Comparison of ENCODE assay signal across 8 mouse cellular contexts in genomic region chr13:41746971-41747615, GRCm38 (mm10).
DNase-seq lines count a peak whose midpoint lies in the region; ATAC-seq and TF ChIP-seq lines count a peak whose summit lies in the region.

No protein-coding gene starts in this region.

- H3K4me2 ChIP-seq in neural tube, embryonic 15.5 days = no peak overlapping the region

- H3K27me3 ChIP-seq in neural tube, embryonic 15.5 days (replicated peaks) = no peaks in the 10 kb centered on the region

- no peak overlapping the region for H3K27ac ChIP-seq in layer of hippocampus, adult 2 months
- H3K27ac ChIP-seq in neural tube, embryonic 15.5 days (replicated peaks) = no peak overlapping the region

- no peak overlapping the region for H3K4me3 ChIP-seq in layer of hippocampus, adult 2 months
- H3K4me3 ChIP-seq in neural tube, embryonic 15.5 days (replicated peaks) = no peak overlapping the region

- H3K36me3 ChIP-seq in neural tube, embryonic 15.5 days = no peaks in the 10 kb centered on the region

- H3K4me1 ChIP-seq in neural tube, embryonic 15.5 days = no peaks in the 10 kb centered on the region

- WGBS in neural tube, embryonic 15.5 days = 57% methylated on average over 8 of the region's 8 CpGs

- TF ChIP-seq CTCF in layer of hippocampus, adult 2 months (conservative IDR thresholded peaks at IDR 0.05) = peak; percentile 79

- peak; percentile 59 for ATAC-seq in neural tube, embryonic 15.5 days (ENCODE audit: low FRiP score)

- peak; percentile 9 to 35 for DNase-seq in frontal cortex, postnatal 36 days (ENCODE audit: low spot score in 2 of 2)
- no peak for DNase-seq in frontal cortex, postnatal 25 days (ENCODE audit: low spot score in 2 of 2)
- DNase-seq in spleen, postnatal 36 days (ENCODE audit: low spot score in 2 of 2) = peak; percentile 13 to 58
- DNase-seq in spleen, postnatal 10 days (ENCODE audit: low spot score in 2 of 2) = no peak
- DNase-seq in embryo, embryonic 11 days = peak; percentile 85
- DNase-seq in layer of hippocampus, adult 2 months (ENCODE audit: low spot score in 2 of 2) = peak; percentile 53 to 54
- DNase-seq in ovary, adult 18-20 months (ENCODE audit: low spot score) = no peak

- no peak overlapping the region for H3K9ac ChIP-seq in neural tube, embryonic 15.5 days (replicated peaks)

- H3K9me3 ChIP-seq in neural tube, embryonic 15.5 days (replicated peaks) = no peaks in the 10 kb centered on the region

Comparison
In these comparisons a context has a peak if more than half of its experiments do, and no peak if none do; other contexts are left out.
1. DNase-seq: peak in frontal cortex, postnatal 36 days (2 of 2), spleen, postnatal 36 days (2 of 2), embryo, embryonic 11 days (single experiment) and layer of hippocampus, adult 2 months (2 of 2); none in frontal cortex, postnatal 25 days (0 of 2), spleen, postnatal 10 days (0 of 2) and ovary, adult 18-20 months (single experiment).